Mouse (Mus musculus): ENCODE data around the gene Ror1.

Gene Ror1

GRCm38 (mm10) chr4:100214324-100215215 lies 119.0 kb downstream of the Ror1 start:
- DNase-seq (ENCODE audit: low spot score), result peak; percentile 77

DNA sequence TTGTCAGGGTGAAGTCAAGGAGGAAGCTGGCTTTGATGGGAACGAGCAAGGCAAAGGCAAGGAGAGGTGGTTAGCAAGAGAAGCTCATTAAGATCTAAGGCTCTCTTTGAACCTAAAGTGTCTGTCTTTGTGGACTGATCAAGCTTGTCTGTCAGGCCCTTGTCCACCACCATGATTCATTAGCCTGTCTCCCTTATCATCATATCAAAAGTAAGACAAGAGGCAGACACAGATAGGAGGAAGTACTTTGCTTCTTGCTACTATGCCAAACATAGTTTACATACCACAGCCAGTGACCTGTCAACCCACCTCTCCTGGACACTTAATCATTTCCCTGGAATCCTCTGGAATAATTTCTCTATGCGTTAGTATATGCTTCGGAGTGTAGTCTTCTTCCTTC lies 121.0 kb downstream of the Ror1 start:
- no peak for DNase-seq (ENCODE audit: low spot score)

GRCm38 (mm10) chr4:100219026-100219425 lies 123.4 kb downstream of the Ror1 start:
- DNase-seq (ENCODE audit: low spot score), result no peak

- no peak for DNase-seq (ENCODE audit: low spot score)
Observed at GRCm38 (mm10) chr4:100219599-100219998, 124.0 kb downstream of the Ror1 start.

- DNase-seq (ENCODE audit: low spot score), result no peak
Observed at GRCm38 (mm10) chr4:100221978-100222737, 126.6 kb downstream of the Ror1 start.

DNA sequence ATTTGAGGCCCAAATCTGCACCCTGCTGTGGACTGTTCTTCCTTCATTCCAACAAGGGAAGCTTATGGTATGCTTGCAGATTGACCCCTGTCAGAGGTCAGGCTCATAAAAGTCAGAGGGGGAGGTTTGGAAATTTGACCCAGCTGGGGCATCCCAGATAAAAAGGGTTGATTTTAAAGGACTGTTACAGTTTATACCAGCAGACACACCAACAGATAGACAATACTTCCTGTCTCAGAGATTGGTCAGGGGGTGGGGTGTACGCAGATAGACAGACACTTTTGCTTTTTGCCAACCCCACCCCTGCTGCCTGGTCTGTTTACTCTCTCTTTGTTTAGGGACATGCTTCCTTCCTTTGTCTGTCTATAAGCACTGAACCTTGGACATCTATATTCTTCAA lies 127.9 kb downstream of the Ror1 start:
- DNase-seq (ENCODE audit: low spot score), result peak; percentile 77

- DNase-seq (ENCODE audit: low spot score), result no peak
Observed at GRCm38 (mm10) chr4:100223965-100224364, 128.4 kb downstream of the Ror1 start.

- DNase-seq (ENCODE audit: low spot score), result no peak
Observed at GRCm38 (mm10) chr4:100226619-100227018, 131.0 kb downstream of the Ror1 start.

- DNase-seq (ENCODE audit: low spot score), result no peak
Observed at GRCm38 (mm10) chr4:100228106-100228505, 132.5 kb downstream of the Ror1 start.

DNA sequence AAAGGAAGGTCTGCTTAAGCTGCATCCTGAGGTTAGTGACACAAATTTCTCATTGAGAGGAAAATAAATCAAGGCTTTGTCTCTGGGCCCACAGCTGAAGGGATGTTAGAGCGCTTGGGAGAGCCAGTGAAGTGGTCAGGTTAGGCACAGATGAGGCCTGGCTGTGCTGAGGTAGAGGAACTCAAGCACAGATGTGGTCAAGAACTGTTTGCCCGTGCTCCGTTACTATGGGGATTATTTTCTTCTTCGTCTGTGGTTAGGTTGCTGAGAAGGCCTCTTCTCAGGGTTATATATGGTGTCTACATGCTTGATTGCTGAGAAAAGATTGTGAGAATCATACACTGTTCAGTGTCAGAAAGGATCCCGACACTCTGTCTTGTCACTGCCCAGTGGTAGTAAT lies 134.7 kb downstream of the Ror1 start:
- DNase-seq (ENCODE audit: low spot score), result no peak

GRCm38 (mm10) chr4:100230963-100231362 lies 135.4 kb downstream of the Ror1 start:
- DNase-seq (ENCODE audit: low spot score), result no peak

- DNase-seq (ENCODE audit: low spot score), result no peak
Observed at GRCm38 (mm10) chr4:100231906-100232305, 136.3 kb downstream of the Ror1 start.

GRCm38 (mm10) chr4:100232541-100232940 lies 136.9 kb downstream of the Ror1 start:
- DNase-seq (ENCODE audit: low spot score), result no peak

GRCm38 (mm10) chr4:100233770-100234169 lies 138.2 kb downstream of the Ror1 start:
- no peak for DNase-seq (ENCODE audit: low spot score)

GRCm38 (mm10) chr4:100236339-100236738 lies 140.7 kb downstream of the Ror1 start:
- DNase-seq (ENCODE audit: low spot score), result peak; percentile 47

DNA sequence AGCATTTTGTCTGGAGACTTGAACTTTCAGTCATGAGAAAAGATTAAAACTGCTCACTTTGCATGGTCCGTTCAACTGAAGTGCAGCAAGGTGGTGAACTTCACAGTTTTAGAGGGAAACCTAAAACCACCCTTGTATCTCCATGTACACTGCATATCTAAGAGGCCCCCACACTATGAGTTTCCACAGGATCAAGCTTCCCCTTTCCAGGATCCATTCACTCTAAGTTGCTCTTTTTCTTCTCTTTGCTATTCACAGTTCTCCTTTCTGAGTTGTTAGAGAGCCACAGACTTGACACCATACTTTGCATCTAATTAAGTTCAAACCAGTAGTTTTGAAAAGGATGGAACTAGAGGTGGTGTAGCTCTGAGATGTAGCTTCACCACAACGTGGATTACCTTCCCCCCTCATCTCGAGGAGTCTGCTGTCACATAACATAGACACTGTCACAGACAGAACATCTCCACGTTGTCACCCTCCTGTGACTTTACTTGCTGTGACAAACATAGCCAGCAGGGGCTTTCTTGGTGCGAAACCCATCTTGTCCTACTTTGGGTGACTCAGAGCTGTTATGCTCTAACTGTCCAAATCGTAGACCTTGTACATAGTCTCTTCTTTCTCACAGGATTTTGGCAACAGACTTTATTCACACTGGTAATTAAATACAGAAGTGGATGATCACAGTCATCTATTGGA lies 146.6 kb downstream of the Ror1 start:
- no peak for DNase-seq (ENCODE audit: low spot score)

DNA sequence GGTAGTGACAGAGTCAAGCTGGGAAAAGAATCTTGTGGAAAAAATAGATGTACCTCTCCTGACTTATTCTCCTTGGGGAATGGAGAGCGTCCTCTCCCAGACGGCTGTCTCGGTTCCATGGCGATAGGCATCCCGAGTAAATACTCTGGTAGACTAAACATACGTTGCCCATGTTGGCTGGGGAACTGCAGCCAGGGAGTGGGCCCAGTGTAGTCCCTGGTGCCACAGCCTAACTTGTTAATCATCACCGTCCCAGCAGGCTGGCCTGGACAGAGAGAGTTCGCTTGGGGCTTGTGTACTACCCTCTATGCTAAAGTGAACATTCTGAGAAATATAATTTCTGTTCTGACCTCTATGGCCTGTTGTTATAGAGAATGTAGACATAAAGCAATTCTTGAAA lies 148.7 kb downstream of the Ror1 start:
- no peak for DNase-seq (ENCODE audit: low spot score)

DNA sequence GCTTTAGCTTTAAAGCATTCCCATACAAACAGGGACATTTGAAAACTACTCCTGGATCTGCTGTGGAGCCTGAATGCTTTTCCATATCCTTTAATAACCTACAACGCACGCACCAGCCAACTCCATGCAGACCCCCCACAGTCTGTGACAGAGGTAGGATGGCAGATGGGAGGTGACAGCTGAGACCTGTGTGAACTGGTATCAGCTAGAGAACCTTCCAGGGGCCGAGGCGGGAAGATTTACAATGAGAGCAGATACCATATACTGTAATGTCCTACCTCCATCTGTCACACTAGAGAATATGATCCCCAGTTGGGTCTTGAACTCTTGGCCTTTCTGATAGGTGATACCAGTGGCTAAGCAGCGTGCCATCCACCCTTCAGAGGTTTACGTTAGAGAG lies 149.1 kb downstream of the Ror1 start:
- no peak for DNase-seq (ENCODE audit: low spot score)

- no peak for DNase-seq (ENCODE audit: low spot score)
Observed at GRCm38 (mm10) chr4:100247826-100248225, 152.2 kb downstream of the Ror1 start.

GRCm38 (mm10) chr4:100248273-100248672 lies 152.7 kb downstream of the Ror1 start:
- DNase-seq (ENCODE audit: low spot score), result no peak

DNA sequence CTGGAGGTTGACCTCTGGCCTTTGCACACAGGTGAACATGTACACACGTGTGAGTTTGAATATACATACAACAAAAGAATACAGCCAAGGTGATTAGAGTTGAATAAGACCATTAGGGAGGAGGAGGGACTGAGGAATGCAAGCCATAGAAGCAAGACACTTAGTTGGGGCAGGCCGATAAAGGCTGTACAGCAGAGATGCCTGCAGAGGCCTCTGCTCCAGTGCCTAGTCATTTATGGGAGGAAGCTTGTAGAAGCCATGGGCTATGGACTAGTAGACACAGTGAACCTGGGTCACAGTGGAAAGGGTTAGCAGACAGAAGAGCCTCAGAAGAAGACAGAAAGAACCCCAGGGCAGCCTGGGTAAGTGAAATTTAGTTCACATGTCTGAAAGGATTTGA lies 155.7 kb downstream of the Ror1 start:
- DNase-seq (ENCODE audit: low spot score), result no peak

- DNase-seq (ENCODE audit: low spot score), result no peak
Observed at GRCm38 (mm10) chr4:100252050-100252449, 156.5 kb downstream of the Ror1 start.

DNA sequence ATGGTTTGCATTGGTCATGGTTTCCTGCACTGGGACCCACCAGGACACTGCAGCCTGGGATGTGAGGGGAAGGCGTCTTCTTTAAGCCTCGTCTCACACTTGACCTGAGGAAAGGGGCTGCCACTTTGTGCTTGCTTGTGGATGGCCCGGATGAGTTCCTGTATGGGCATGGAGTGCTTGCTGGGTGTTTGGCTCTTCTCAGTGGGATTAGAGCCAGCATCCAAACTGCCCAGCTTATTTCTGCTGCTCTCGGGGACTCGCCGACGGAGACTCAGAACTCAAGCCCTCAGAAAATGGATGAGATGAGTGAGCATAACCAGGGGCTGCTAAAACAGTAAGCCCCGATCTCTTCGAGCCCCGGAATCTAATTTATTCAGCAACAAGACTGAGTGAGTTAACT lies 157.1 kb downstream of the Ror1 start:
- no peak for DNase-seq (ENCODE audit: low spot score)

Measured in embryo, embryonic 10.5 days (tissue).